Mouse (Mus musculus) stomach, embryonic 15.5 days (tissue): ENCODE results near the gene Cyp4v3. TPM values are rescaled to one million over a fixed set of nuclear protein-coding genes. Genes with fewer than 3 reads are reported as not detected.

ENCODE experiments used
- ATAC-seq: fragments of 200-750 bp; cut with Nextera tagmentation; 2 replicates; pipeline ENCODE4 v1.8.0; 2017; ENCODE audit warnings: low read depth, moderate number of reproducible peaks, moderate TSS enrichment; ENCODE audit not compliant: insufficient read depth, low FRiP score
- H3K27ac ChIP-seq: fragments of 300-500 bp; sonication (generic); 2 replicates; pipeline ENCODE4 v1.5.1; 2015; ENCODE audit warnings: mild to moderate bottlenecking, inconsistent platforms
- H3K27me3 ChIP-seq: fragments of 300-500 bp; sonication (generic); replicated peaks from 2 replicates; pipeline ENCODE4 v1.6.1; 2015; ENCODE audit warnings: inconsistent platforms
- H3K36me3 ChIP-seq: fragments of 300-500 bp; sonication (generic); 2 replicates; pipeline ENCODE4 v1.6.1; 2015; ENCODE audit warnings: inconsistent platforms
- H3K4me1 ChIP-seq: fragments of 300-500 bp; sonication (generic); 2 replicates; pipeline ENCODE4 v1.6.1; 2015; ENCODE audit warnings: inconsistent platforms
- H3K4me2 ChIP-seq: fragments of 300-500 bp; sonication (generic); 2 replicates; pipeline ENCODE4 v1.6.1; 2015; ENCODE audit warnings: mild to moderate bottlenecking, inconsistent platforms
- H3K4me3 ChIP-seq: fragments of 300-500 bp; sonication (generic); replicated peaks from 2 replicates; pipeline ENCODE4 v1.5.1; 2015; ENCODE audit warnings: inconsistent platforms
- H3K9ac ChIP-seq: fragments of 300-500 bp; sonication (generic); 2 replicates; pipeline ENCODE4 v1.6.1; 2015; ENCODE audit warnings: inconsistent platforms
- H3K9me3 ChIP-seq: fragments of 300-500 bp; sonication (generic); 2 replicates; pipeline ENCODE4 v1.6.1; 2016; ENCODE audit warnings: inconsistent platforms
- whole genome bisulfite sequencing: fragments of 180-500 bp; shearing (Covaris S2); methylation state at CpG from one replicate; pipeline ENCODE4 v1.1.7; 2015; 5-methylcytosine and 5-hydroxymethylcytosine counted together
- polyA plus RNA-seq: library from polyadenylated mRNA; unstranded; fragments of >200 nt; fragmentation: Nextera tagmentation; extraction: Ambion mirVana; gene quantifications from 2 replicates; pipeline ENCODE4 v1.2.1, GENCODE M21; 2015

The Cyp4v3 gene
- polyA plus RNA-seq, 1 experiment from 2014 or later = 3.6 TPM

DNA sequence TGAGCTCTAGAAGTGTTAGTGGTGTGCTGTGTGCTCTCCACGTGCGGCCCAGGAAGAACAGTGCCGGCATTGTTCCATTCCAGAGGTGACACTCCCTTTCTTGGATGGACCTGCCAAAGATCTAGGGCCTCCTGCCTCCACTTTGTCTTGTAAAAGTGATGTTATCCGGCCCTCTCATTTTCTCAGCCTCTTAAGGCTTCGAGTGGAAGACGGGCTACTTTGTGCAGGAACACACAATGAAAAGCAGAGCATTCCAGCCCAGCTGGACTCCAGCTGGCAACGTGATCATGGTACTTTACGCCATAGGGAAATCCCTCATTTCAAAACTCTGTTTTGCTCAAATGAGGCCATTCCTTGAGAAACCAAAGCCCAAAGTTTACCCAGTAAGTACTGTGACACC, 66.0 kb downstream of the Cyp4v3 start:
- no peak overlapping the region for H3K9ac ChIP-seq

DNA sequence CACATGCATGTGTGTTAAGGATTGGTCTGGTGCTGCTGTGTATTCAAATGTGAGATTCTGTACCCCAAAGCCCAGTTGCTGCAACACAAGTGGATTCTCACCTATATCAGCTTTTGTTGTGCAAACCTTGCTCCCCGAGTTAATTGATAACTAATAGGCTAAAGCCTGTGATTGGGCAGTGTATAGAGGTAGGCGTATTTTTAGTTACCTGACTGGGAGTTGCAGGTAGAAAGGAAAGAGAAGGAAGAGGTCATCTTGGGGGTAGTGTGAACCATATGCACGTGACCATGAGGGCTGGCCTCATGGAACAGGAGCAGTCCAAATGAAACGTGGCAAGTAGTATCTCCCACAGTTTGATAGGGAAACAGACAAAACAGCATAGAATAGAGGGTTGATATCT, 68.1 kb downstream of the Cyp4v3 start:
- no peak overlapping the region for H3K4me2 ChIP-seq
- WGBS = 75% methylated on average over 4 of the region's 4 CpGs
- no peaks in the 10 kb centered on the region for H3K36me3 ChIP-seq
- no peak for ATAC-seq
- H3K9me3 ChIP-seq = no peaks in the 10 kb centered on the region
- no peak overlapping the region for H3K9ac ChIP-seq
- no peak overlapping the region for H3K27ac ChIP-seq
- H3K4me3 ChIP-seq = no peak overlapping the region
- no peaks in the 10 kb centered on the region for H3K4me1 ChIP-seq
- H3K27me3 ChIP-seq = no peaks in the 10 kb centered on the region

More for the DNA sequence above, 66.0 kb downstream of the Cyp4v3 start:
- Histone ChIP-seq H3K4me1 (no peaks in the 10 kb centered on the region), H3K9me3 (no peaks in the 10 kb centered on the region), H3K27me3 (no peaks in the 10 kb centered on the region), H3K27ac (no peak overlapping the region), H3K4me3 (no peak overlapping the region), H3K36me3 (no peaks in the 10 kb centered on the region), H3K4me2 (no peak overlapping the region)
- ATAC-seq = no peak
- 45% methylated on average over 8 of the region's 8 CpGs for WGBS

DNA sequence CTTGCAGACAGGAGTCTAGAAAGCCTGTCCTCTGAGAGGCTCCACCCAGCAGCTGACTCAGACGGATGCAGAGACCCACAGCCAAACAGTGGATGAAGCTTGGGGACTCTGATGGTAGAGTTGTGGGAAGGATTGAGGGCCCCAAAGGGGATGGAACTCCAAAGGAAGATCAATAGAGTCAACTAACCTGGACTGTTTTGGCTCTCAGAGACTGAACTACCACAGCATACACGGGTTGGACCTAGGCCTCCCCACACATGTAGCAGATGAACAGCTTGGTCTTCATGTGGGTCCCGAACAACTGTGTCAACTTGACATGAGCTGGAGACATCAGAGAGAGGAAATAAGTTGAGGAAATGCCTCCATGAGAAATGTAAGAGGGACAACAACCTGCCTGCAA, 70.2 kb downstream of the Cyp4v3 start:
- Histone ChIP-seq H3K4me2 (no peak overlapping the region), H3K36me3 (no peaks in the 10 kb centered on the region), H3K27ac (no peak overlapping the region), H3K27me3 (no peaks in the 10 kb centered on the region), H3K9ac (no peak overlapping the region), H3K4me1 (no peaks in the 10 kb centered on the region), H3K4me3 (no peak overlapping the region), H3K9me3 (no peaks in the 10 kb centered on the region)
- WGBS = 84% methylated on average over 3 of the region's 3 CpGs
- ATAC-seq = no peak

DNA sequence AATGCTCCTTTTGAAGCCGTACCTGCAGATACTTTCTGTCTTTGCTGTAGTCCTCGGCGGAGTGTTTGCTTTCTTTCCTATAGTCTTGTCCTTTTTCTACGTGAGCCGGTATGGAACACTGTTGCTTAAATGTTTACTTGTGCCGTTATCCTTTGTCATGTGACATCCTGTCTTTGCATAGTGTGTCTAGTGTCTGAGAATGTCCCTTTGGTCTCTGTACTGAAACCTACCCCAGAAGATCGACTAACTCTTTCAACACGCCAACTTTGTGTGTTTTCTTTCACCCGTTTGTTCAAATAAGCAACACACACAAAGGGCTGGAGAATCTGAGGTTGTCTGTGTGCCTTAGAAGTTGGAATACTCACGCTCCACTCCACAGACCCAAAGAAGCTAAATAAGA, 71.1 kb downstream of the Cyp4v3 start, which contains the start of gene F11:
Gene F11, minus strand, starts transcription at position 112 of the 400 bp plus-strand sequence.
- Histone ChIP-seq H3K4me2 (no peak within 1 kb of the TSS), H3K9ac (no peak within 1 kb of the TSS), H3K27ac (no peak within 1 kb of the TSS), H3K4me3 (no peak within 1 kb of the TSS), H3K36me3 (no peaks in the 10 kb centered on the region), H3K9me3 (no peaks in the 10 kb centered on the region), H3K27me3 (no peaks in the 10 kb centered on the region), H3K4me1 (no peaks in the 10 kb centered on the region)
- 66% methylated on average over 10 of the region's 10 CpGs for WGBS
- no peak for ATAC-seq

DNA sequence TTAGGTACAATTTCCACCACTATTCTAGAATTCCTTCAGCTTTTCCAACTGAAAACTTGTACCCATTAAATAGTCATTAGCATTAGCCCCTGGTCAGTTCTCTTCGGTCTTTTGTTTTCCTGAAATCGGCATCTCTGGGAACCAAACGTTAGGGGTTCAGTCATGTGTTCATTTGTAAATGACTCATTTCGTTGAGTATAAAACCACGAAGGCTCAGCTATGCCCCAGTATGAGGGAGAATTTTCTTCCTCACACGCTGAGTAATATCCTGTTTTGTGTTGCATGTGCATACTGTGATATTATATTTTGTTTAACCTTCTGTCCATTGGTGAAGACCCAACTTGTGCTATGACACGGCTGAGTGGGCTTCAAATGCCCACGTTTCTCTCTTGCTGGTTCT, 74.6 kb downstream of the Cyp4v3 start:
- WGBS = 76% methylated on average over 8 of the region's 8 CpGs
- H3K9me3 ChIP-seq = no peaks in the 10 kb centered on the region

DNA sequence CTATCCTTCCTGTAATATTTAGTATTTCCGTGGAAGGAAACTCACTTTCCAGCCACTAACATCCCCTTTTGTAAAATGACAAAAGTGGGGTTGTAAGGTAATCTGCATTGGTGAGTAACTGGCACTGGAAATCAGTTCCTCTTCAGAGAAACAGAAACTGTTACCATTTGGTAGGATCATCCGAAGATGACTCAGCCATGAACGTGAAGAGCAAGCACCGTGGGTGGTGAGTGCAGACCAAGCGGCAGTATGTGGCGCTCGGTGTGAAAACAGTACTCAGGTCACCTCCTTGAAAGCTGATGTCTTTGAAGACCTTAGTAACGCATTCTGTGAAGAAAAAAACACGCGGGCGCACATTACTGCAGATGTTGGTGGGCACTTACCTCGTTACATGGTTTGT, 78.0 kb downstream of the Cyp4v3 start:
- Histone ChIP-seq H3K36me3 (no peaks in the 10 kb centered on the region), H3K4me2 (no peak overlapping the region), H3K27me3 (no peaks in the 10 kb centered on the region), H3K9ac (no peak overlapping the region), H3K27ac (no peak overlapping the region), H3K4me3 (no peak overlapping the region), H3K9me3 (no peaks in the 10 kb centered on the region), H3K4me1 (no peaks in the 10 kb centered on the region)
- ATAC-seq = no peak
- WGBS = 84% methylated on average over 12 of the region's 12 CpGs

More for the DNA sequence above, 74.6 kb downstream of the Cyp4v3 start:
- H3K4me2 ChIP-seq = no peak overlapping the region
- H3K27ac ChIP-seq = no peak overlapping the region
- H3K36me3 ChIP-seq = no peaks in the 10 kb centered on the region
- no peak overlapping the region for H3K4me3 ChIP-seq
- H3K27me3 ChIP-seq = no peaks in the 10 kb centered on the region
- H3K4me1 ChIP-seq = no peaks in the 10 kb centered on the region
- no peak overlapping the region for H3K9ac ChIP-seq
- ATAC-seq = no peak

Other genes with a start within 250 kb of the Cyp4v3 start
- 0.93 and 1.5 TPM in 2 replicates for gene F11, start 71.2 kb downstream of the Cyp4v3 start, polyA plus RNA-seq
- gene Klkb1, start 38.4 kb downstream of the Cyp4v3 start, polyA plus RNA-seq = 0.21 and 0.44 TPM in 2 replicates
- gene Gm45753, start 24.8 kb downstream of the Cyp4v3 start, polyA plus RNA-seq = 0.32 and 1.2 TPM in 2 replicates
- gene Fam149a, start 49.1 kb upstream of the Cyp4v3 start, polyA plus RNA-seq = 18.3 and 24.8 TPM in 2 replicates
- 3.0 and 3.6 TPM in 2 replicates for gene Tlr3, start 77.9 kb upstream of the Cyp4v3 start, polyA plus RNA-seq
- 25.9 and 28.8 TPM in 2 replicates for gene Sorbs2, start 174.6 kb upstream of the Cyp4v3 start, polyA plus RNA-seq